Mouse (Mus musculus): ENCODE measurements around the gene Pnma1.

GRCm38 (mm10) chr12:84109924-84110323 lies 38.4 kb downstream of the Pnma1 start:
- TF ChIP-seq E2F4 (IDR thresholded peaks at IDR 0.05; ENCODE audit: insufficient read depth) (no peak), POLR2A (IDR thresholded peaks at IDR 0.05; ENCODE audit: insufficient read length, low read depth) (no peak), POLR2AphosphoS2 (IDR thresholded peaks at IDR 0.05; ENCODE audit: insufficient read length, low read depth) (no peak), MAX (IDR thresholded peaks at IDR 0.05; ENCODE audit: low read depth) (no peak), USF1 (IDR thresholded peaks at IDR 0.05; ENCODE audit: low read depth) (no peak), MYOG (IDR thresholded peaks at IDR 0.05; ENCODE audit: control insufficient read depth in 1 of 3, insufficient read depth in 1 of 3, insufficient read length in 2 of 3, low read depth in 2 of 3) (no peak), CEBPB (IDR thresholded peaks at IDR 0.05; ENCODE audit: insufficient read depth, poor library complexity, severe bottlenecking) (no peak), TCF12 (IDR thresholded peaks at IDR 0.05; ENCODE audit: insufficient read depth, poor library complexity, severe bottlenecking) (no peak), REST (IDR thresholded peaks at IDR 0.05; ENCODE audit: insufficient read depth, insufficient read length) (no peak), TCF3 (IDR thresholded peaks at IDR 0.05; ENCODE audit: insufficient read length, low read depth) (no peak)
